Mouse (Mus musculus): ENCODE results near the gene Shprh. TPM values are rescaled to one million over a fixed set of nuclear protein-coding genes. Genes with fewer than 3 reads are reported as not detected.
"Not testable (repeated sequence)": the region's sequence is repeated elsewhere in the genome, so short reads cannot be mapped to it uniquely, and the experiment has no call there.

The Shprh gene
- total RNA-seq, 4 experiments from 2014 or later: 21.8 to 27.2 (median 22.6) TPM

DNA sequence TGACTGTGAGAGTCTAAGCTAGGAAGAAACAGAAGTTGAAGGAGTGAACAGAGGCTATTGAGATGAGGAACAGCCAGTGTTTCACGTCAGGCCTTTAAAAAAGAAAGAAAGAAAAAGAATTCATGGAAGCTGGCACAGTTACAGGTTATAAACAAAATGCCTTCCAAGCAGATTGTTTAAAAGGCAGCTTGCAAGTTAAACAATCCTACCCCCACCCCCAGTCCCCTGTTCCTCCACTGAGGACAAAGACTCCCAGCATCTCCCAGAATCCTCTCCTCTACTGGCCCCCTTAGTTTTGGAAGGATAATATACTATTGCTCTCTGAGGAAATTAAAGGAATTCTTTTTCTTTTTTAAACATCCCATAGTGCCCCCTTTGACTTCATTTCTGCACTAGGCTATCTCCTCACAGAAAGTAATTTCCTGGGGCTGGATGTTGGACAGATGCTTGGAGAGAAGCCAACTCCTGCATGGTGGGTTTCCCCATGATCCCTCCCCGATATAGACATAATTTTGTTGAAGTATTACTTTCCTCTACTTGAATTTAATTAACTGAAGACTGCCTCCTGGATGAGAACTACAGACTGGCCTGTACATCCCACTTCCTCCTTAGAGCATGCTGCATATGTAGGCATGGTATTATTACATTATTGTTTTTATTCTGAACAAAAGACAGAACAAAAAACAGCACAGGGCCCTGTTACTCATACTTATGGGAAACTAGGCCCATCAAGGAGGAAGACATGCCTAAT, 101.2 kb downstream of the Shprh start:
- no peak for DNase-seq

DNA sequence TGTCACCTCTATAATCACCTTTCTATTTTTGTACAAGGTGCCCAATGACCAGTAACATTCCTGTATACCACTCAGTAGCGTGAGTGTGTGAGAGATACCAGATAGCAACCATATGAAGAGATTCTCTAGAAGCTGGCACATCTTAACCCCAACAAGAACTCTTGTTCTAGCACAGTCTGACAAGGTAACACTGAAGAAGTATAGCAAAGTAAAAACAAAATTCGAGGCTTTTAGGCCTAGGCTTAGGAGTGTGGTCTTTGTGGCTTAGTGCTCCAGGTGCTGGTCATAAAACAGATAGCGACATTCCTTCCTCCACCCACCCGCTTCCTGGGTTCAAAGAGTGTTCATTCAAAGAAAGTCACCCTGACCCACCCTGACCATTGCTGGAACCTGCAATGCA, 104.4 kb downstream of the Shprh start:
- DNase-seq: not testable (repeated sequence)

DNA sequence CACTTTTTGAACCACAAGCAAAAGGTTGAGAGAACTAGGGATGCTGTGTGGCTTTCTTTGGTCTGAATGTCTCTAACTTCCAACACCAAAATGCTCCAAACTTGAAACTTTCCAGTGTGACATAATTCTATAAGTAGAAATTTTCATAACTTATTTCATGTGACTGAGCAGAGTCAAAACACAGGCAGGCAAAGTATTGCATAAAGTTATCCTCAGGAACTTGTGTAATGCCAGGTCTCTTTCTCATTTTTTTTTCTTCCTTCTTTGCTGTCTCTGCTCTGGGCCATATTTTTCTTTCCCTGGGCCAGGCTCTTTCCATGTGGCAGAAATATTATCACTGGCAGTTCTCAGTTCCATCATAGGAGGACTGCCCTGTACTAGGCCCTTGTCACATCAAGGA, 110.9 kb downstream of the Shprh start:
- no peak for DNase-seq

DNA sequence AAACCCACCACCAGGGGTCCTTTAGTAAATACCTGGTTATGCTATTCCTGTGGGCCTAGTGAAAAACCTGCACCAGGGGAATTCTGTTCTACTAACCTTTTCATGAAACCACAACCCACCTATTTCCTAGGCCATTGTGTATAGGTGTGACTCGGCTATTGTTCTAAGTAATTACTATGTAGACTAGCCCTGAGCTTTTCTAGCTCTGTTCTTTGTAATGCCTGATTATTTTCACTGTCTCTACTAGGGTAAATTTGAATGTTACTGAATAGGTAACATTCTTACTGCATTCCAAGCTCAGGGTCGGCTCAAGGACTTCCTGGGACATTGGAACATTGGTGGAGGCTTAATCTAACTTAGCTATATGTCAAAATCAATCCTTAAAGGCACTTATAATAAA, 113.1 kb downstream of the Shprh start:
- not testable (repeated sequence) for DNase-seq

DNA sequence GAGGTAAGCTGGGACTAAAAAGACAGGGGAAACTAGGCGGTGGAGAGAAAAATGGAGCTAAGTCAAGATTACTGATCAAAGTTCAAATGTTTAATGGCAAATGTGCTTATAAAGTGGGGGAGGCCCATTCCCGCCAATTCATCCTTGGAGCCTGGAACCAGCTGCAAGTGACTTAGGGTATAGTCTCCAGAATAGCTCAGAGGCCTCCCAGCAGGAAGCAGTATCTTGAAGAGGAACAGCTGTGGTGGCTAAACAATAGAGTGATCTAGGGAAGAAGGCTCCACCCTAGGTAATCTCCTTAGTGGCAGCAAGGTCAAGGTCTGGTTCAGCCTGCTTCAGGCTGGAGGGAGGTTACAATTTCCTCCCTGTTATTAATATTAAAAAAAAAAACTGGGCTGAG, 114.6 kb downstream of the Shprh start:
- DNase-seq: not testable (repeated sequence)

Other genes with a start within 250 kb of the Shprh start
- under 1 TPM; 0.03 to 0.62 (median 0.15) TPM for gene Grm1, start 67.1 kb upstream of the Shprh start, total RNA-seq (2022)
- 10 to 100 TPM; 23.1 to 34.1 (median 26.8) TPM for gene Fbxo30, start 131.9 kb downstream of the Shprh start, total RNA-seq (2022)
- gene Epm2a, start 194.0 kb downstream of the Shprh start, total RNA-seq (2022): 10 to 100 TPM; 13.7 to 20.9 (median 19.8) TPM

Measured in adrenal gland, adult 8-10 months (tissue).